Mouse (Mus musculus) liver (tissue): ENCODE data around the gene Tet3.

Experiments used
- DNase-seq: peaks from one replicate; pipeline ENCODE4 v3.0.0-alpha.2; 2020; ENCODE audit warnings: mixed read lengths

The Tet3 gene

GRCm38 (mm10) chr6:83439119-83439767 is 19.6 kb downstream of the Tet3 start:
- DNase-seq: no peak

GRCm38 (mm10) chr6:83438584-83438983 is 20.3 kb downstream of the Tet3 start:
- no peak for DNase-seq

GRCm38 (mm10) chr6:83437802-83438201 is 21.1 kb downstream of the Tet3 start:
- no peak for DNase-seq

- DNase-seq: no peak
Observed at GRCm38 (mm10) chr6:83437225-83437624, 21.7 kb downstream of the Tet3 start.

- DNase-seq: no peak
Observed at GRCm38 (mm10) chr6:83436547-83436946, 22.3 kb downstream of the Tet3 start.

DNA sequence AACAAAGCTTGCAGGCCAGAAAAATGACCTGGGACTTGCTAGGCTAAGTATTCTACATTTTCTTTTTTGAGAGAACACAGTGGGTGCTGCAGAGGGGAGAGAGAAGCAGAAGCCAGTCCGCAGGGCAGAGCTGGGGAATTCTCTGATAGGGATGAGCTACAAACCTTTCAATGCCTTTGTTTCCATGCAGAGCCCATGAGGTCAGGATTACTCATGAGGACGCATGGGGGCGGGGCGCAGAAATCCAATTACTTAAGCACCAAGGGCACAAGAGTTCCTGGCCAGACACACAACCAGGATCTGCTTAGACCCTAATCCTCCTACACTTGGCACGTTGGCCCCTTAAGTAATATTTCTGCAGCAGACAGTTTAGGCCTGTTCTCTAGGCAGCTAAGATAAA is 23.7 kb downstream of the Tet3 start:
- no peak for DNase-seq

DNA sequence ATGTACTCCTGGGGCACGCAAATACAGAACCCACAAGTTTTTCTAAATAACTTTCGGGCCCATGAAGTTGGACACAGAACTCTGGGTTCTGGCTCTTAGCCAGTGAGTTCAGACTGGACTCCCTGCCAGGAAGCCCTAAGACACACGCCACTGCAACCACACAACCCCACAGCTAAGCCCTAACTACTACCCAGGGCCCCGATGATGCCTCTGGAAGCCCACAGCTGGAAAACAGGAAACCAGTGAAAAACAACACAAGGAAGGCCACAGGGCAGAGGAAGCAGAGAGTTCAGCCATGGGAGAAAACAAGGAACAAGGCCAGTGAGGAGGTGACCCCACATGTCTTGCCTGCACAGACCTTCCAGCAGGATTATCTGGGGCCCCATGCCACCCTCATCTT is 25.3 kb downstream of the Tet3 start:
- DNase-seq: no peak

DNA sequence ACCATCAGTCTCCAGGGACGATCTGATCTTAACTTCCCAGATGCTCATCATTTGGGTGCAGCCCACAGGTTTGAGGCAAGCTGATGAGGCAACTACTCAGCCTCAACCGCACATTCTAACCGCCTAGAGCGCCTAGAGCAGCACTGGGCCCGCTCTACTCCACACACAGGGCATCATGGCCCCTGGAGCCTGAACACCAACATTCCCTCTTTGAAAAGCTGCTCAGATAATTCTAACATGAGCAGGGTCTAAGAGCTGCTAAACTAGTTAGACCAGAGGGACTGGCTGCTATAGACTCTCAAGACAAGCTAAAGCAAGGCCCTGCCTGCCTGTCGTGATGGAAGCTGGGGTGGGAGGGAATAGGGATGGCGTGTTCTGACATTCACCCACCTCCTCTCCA is 25.9 kb downstream of the Tet3 start:
- DNase-seq: no peak

- DNase-seq: no peak
Observed at GRCm38 (mm10) chr6:83427968-83428731, 30.7 kb downstream of the Tet3 start.

DNA sequence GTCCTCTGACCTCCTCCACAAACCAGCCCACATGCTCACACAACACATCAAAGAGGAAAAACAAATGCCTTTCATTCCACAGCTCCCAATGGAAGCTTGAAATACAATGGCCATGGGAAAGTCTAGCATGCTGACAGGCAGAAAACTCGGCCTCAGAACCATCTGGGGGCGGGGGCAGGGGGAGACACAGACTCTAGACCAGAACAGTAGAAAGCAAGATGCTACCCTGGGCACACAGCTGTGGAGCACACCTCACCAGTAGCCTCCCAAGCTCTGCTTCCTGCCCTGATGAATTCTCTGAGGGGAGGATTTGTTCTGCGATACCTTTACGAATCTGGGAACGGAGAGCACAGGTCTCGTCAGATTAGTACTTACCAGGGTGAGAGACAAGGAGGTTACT is 31.4 kb downstream of the Tet3 start:
- no peak for DNase-seq

DNA sequence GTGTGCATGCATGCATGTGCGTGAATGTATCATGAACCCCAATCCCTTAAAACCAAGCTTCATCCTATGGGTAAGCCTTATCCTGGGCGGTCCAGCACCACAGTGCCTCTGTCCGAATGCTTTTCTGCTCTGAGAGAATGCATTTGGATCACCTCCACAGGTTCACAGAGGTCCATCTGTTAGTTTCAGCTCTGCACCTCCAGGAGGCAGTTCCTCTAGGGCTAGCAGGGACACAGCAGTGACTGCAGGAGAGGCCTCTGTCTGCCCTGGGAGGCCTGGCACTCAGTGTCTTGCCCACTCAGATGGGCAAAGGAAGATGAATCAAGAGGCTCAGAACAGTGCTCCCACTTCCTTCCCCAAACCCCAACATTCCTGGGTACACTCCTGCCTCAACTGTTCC is 32.3 kb downstream of the Tet3 start:
- DNase-seq: no peak

- no peak for DNase-seq
Observed at GRCm38 (mm10) chr6:83424053-83424404, 34.9 kb downstream of the Tet3 start.

DNA sequence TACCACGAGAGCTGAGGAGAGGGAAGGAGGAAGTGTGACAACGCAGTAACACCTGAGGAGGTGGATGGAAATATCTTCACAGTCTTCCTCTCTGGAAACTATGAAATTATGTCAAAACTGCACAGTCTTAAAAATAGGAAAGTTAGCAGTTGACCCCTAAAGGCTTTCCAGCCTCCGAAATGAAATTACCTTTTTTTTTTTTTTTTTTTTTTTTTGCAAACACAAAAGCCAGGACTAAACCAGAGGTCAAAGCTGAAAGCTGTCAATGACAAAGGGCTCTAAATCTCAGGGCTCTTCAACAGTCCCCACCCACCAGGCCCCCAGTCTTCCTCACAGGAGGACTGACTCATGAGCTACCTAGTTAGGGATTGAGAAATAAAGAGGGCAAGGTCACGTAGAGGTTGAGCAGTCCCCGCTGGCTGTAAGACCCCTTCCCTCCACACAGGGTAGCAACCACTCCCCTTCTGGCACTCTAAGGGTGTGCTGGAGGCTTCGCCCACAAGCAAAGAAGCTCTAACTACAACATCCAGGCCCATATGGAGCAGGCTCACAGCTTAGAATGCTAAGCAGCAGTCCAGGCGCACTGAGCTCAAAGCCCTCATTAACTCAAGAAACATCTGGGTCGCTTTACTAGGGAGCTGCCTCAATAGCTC is 35.4 kb downstream of the Tet3 start:
- no peak for DNase-seq

GRCm38 (mm10) chr6:83421866-83422649 is 36.8 kb downstream of the Tet3 start:
- DNase-seq: no peak

DNA sequence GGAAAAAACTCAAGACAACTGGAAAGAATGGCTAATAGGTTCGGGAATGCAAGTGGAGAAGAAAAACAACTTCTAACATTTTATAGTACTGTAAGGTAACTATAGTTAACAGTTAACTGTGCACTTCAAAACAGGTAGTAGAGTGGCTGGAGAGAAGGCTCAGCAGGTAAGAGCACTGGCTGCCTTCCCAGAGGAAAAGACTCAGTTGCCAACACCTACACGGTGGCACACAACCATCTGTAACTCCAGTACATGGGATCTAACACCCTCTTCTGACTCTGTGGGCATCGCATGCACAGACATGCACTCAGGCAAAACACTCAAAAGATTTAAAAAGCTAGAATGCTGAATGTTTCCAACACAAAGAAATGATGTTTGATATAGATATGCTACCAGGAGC is 39.4 kb downstream of the Tet3 start:
- DNase-seq: no peak

GRCm38 (mm10) chr6:83417531-83417930 is 41.4 kb downstream of the Tet3 start:
- DNase-seq: no peak

DNA sequence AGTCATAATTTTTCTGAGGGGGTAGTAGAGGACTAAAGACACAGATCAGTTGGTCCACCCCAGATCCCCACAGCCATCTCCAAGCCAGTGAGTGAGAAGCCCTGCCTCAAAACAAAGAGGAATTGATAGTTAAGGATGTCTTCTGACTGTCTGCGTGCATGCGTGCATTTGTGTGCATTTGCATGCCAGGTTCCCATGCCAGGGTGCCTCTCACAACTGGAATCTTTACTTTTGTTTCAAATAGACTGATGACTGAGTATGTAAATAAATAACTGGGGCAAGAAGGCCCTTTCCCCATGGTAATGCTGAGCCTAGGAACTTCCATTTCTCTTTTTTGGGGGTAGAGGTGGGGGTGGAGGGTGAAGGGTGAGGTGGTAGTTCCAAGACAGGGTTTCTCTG is 41.8 kb downstream of the Tet3 start:
- DNase-seq: no peak

DNA sequence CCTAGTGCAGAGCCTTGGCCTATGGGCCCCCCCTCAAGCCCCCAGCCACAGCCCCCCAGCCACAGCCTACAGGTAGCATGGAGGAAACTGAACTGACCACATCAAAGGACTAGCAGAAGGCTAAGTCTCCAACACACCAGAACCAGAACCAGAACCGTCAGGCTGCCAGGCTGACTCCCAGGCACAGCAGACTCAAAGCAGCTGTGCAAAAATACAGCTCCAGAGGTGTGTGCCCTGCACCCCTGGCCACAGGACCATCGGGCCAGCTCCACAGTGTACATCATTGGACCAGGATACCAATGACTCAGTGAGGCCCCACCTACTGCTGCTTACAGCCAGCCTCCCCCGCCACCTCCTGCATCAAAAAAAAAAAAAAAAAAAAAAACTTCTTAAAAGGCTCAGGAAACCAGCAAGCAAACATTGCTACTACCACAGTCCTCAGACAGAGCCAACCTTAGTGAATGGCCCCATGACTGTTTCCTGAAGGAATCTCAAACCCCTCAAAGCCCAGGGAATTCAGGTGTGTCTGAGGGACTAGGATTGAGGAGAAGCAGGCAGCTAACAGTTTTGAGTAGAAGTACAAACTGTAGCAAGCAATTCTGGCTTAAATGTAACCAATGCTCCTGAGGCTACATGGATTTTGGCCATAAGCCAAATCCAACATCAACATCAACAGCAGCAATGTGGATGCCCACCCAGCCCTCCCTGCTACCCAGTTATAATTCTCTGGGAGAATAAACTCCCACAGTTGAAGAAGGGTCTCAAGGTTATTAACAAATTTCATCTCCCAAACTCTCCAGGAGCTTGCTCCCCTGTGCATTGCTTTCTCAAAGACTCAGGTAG is 42.4 kb downstream of the Tet3 start:
- no peak for DNase-seq

GRCm38 (mm10) chr6:83415356-83415940 is 43.4 kb downstream of the Tet3 start:
- DNase-seq: no peak

GRCm38 (mm10) chr6:83414601-83415355 is 44.1 kb downstream of the Tet3 start:
- no peak for DNase-seq

DNA sequence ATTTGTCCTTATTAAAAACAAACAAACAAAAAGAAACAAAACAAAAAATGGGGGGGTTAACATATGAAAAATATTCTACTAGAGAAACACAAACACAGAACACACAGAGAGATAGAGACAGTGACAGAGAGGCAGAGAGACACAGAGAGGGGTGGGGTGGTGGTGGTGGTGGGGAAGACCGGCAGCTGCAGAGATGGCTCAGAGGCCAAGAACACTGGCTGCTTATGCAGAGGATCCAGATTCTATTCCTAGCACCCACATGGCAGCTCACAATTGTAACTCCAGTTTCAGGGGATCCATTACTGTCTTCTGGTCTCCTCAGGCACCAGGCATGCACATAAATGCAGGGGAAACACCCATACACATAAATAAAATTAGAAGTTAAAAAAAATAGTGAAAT is 45.2 kb downstream of the Tet3 start:
- no peak for DNase-seq
